ENCODE assay signal across 19 mouse cellular contexts in genomic region chr10:75030234-75030633, GRCm38 (mm10). TPM values are rescaled to one million over a fixed set of nuclear protein-coding genes. Genes with fewer than 3 reads are reported as not detected.
"Had no signal": no experiment of that assay in that cellular context is flagged by ENCODE, and none has a peak within 500 bp of the region (broad histone marks: within the 10 kb centered on the region; RNA-seq: fewer than 3 reads in every experiment).

No protein-coding gene starts in this region.

- DNase-seq: gastrocnemius, adult 2 months; gastrocnemius, postnatal 10 days; gastrocnemius, postnatal 25 days; heart, adult 18-20 months; heart, postnatal 10 days; heart, postnatal 4 days; kidney, adult 18-20 months; kidney, adult 8-10 months; kidney, postnatal 10 days; kidney, postnatal 25 days; kidney, postnatal 4 days; layer of hippocampus, adult 9-11 months; layer of hippocampus, postnatal 36 days; left cerebral cortex, postnatal 4 days had no signal

RNA-seq across cellular contexts. Expression of gene Rsph14, which starts 2.2 kb away (rescaled TPM):
- total RNA-seq: gastrocnemius, adult 2 months; gastrocnemius, postnatal 10 days; gastrocnemius, postnatal 25 days; gastrocnemius, postnatal 4 days; granulocyte monocyte progenitor cell, adult 5-6 weeks; heart, adult 18-20 months; heart, adult 8-10 months; heart, postnatal 10 days; heart, postnatal 25 days; heart, postnatal 4 days; liver, adult 2 months had no signal
